Mouse (Mus musculus) adrenal gland, postnatal 36 days (tissue): ENCODE results near the gene Olfr1390. TPM values are rescaled to one million over a fixed set of nuclear protein-coding genes. Genes with fewer than 3 reads are reported as not detected.
"Not testable (repeated sequence)": the region's sequence is repeated elsewhere in the genome, so short reads cannot be mapped to it uniquely, and the experiment has no call there.

Experiments used
- DNase-seq, 2 experiments: peaks; one replicate each; pipeline ENCODE4 v3.0.0; 2021; ENCODE audit warnings: mixed read lengths in 1 of 2
- long read RNA-seq, 2 experiments: library from polyadenylated mRNA; stranded (forward); transcript quantifications; one replicate each; pipeline ENCODE4 v2.0.0; 2021; ENCODE audit warnings: borderline sequencing depth in 2 of 2
- total RNA-seq, 2 experiments: library from RNA; stranded (reverse); gene quantifications; 2 replicates each; pipeline ENCODE4 v1.2.3; 2021

Gene Olfr1390
- total RNA-seq, result not detected
- long read RNA-seq, experiment 1, result 0 reads
- long read RNA-seq, experiment 2, result 0 reads

DNA sequence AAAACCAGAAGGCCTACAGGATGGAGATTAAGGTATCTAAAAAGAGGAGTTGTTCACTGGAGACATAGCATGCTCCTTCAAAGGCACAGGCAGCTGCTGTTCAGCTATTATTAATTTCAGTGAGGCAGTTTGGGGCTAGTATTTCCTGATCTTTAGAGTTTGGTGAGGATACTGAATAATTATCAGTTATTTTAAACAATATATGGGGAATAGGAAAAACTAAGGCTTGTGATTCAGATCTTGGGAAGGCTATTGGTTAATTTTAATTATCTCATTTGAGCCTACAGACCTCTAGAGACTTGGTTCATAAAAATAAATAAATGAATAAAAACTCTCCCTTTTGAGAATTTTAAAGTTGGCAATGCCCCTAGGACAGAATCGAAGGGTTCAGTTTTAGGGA lies at the start of gene Olfr1390:
Gene Olfr1390 (plus strand): TSS at position 301 of the 400 bp plus-strand sequence.
- no peak for DNase-seq

DNA sequence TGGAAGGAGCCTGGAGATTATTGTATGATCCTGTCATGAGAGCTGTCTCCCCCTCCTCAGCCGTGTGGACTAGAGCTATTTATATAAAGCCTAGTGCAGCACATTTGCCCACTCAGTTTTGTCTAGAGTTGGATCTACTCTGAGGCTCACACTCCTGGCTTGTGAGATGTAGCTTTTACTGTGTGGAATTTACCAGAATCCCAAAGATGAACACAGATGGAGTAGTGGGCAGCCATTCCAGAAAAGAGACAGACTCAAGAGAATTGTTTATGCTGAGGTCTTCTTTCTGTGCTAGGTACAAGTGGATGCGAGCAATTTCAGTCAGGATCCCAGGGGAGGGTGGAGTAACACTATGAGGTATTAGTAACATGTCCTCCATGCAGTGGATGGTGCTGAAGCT lies 47.7 kb upstream of the Olfr1390 start:
- DNase-seq, result no peak

DNA sequence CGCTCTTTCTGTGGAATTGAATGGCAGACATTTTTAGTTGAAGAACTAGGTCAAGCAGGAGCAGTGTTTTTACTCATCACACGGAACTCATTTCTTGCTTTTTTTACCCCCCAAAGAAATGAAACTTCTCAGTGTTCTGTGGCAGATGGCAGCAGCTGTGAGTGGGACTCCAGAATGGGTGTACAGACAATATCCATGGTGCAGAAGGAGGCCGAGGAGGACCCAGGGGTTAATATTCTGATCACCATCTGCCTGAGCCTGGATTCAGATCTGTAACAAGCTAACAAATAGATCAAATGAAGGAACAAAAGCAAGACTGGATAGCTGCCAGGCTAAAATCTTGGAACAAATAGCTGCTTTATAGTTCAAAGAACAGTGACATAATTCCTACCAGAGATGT lies 42.2 kb upstream of the Olfr1390 start:
- DNase-seq, result no peak

DNA sequence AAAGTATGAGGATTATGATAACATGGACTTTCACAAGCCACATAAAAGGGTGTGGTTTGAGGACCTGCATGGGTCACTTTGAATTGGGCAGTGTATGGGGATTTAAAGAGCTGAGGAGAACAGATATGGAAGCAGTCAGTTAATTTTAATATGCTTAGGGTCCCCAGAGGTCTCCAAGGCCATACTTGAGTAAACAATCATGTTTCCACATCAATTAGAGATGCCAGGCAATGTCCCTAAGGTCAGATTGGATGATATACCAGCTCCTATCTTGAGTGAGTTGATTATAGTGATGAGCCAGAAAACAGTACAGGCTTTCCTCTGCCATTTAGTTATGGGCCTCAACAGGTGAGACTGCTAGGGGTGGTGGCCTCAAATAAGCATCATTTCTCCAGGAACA lies 30.5 kb upstream of the Olfr1390 start, which contains the start of gene Olfr10:
Gene Olfr10 (plus strand): TSS at position 301 of the 400 bp plus-strand sequence.
- DNase-seq, result no peak

DNA sequence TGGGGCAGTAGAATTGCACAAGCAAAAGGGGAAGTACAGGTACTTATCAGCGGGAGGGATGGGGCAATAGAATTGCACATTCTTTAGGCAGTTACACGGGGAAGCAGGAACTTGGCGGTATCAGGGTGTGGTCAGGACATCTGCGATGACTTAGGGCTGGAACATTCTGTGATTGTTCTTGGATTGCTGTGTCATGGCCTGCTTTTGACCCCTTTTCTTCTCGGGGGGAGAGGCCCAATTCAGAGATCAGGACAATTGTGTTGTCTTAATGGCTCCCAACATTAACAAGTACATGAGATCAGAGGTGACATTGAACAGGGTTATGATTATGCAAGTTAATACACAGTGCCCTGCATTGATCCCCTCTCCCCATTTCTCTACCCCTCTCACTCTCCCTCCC lies 26.4 kb upstream of the Olfr1390 start:
- not testable (repeated sequence) for DNase-seq

DNA sequence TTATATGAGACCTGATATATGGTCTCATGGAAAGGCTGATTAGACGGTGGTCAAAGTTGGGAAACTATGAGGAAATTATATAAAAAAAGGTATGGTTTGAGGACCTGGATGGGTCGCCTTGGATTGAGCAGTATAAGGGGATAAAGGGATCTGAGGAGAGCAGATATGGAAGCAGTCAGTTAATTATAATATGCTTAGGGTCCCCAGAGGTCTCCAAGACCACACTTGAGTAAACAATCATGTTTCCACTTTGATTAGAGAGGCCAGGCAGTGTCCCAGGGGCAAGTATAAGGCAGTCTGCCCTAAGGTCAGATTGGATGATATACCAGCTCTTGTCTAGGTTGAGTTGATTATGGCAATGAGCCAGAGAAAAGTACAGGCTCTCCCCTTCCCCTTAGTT lies 12.5 kb upstream of the Olfr1390 start, which contains the start of gene Olfr1391:
Gene Olfr1391 (plus strand): TSS at position 301 of the 400 bp plus-strand sequence.
- DNase-seq, result no peak

DNA sequence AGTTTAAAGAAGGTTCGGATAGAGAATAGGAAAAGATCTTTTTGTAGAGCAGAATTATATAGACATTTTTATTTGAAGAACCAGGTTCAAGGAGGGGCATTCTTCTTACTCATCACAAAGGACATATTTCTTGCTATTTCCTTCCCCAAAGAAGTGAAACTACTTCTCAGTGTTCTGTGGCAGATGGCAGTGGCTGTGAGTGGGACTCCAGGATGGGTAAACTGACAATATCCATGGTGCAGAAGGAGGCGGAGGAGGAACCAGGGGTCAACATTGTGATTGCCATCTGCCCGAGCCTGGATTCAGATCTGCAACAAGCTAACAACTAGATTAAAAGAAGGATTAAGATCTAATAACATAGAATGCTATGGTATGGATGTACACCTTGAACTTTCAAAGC lies 8.3 kb upstream of the Olfr1390 start:
- no peak for DNase-seq

DNA sequence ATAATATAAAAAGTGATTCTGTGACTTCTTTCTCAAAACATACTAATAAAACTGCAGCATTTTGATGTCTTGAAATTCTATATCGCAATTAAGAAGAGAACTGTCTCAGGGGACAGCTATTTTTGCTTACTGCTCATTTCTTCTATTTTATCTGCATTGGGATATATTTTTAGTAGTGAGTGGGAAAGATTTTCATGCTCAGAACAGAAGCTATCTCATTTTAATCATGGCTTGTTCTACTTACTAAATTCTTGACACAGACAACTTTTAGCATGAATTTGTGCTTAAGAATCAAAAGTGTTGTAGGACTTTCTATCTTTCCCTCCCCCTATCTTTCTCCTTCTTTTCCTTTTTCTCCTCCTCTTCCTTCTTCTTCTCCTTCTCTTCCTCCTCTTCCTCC lies 5.3 kb upstream of the Olfr1390 start:
- no peak for DNase-seq

DNA sequence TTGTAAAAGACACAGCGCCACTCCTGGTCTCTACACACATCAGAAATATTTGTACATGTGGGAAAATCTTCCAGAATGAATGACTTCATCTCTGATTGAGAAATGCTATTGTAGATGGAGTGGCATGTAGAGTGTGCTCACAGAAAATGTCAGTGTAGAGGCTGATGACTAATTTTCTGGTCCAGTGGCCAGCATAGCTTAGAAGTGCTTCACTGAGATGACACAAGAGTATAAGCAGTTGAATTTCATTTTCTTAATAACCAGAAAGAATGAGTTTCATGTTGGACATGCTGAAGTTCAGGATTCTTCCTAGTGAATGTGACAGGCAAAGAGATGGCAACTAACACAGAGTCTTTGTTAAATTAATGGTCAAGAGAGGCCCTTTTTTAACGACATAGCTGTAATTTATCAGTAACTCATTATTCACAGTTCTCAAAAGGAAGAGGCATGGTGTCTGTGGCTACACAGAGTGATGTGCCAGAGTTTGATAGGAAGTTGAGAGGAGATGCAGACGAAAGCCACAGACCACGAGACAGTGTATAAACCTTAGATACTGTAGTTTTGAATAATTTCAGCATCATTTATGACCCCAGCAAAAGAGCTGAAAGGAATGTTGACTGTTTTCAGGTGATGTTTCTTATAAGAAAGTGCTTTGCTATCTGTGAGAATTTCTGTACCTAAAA lies 2.3 kb downstream of the Olfr1390 start:
- peak in 1 of 2 experiments; percentile 10 for DNase-seq

DNA sequence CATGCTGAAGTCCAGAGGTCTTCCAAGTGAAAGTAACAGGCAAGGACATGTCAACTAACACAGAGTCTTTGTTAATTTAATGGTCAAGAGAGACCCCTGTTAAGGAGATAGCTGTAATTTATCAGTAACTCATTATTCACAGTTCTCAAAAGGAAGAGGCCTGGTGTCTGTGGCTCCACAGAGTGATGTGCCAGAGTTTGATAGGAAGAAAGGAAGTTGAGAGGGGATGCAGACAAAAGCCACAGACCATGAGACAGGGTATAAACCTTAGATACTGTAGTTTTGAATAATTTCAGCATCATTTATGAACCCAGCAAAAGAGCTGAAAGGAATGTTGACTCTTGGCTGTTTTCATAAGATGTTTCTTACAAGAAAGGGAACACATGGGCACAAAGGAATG lies 48.1 kb downstream of the Olfr1390 start:
- no peak for DNase-seq

DNA sequence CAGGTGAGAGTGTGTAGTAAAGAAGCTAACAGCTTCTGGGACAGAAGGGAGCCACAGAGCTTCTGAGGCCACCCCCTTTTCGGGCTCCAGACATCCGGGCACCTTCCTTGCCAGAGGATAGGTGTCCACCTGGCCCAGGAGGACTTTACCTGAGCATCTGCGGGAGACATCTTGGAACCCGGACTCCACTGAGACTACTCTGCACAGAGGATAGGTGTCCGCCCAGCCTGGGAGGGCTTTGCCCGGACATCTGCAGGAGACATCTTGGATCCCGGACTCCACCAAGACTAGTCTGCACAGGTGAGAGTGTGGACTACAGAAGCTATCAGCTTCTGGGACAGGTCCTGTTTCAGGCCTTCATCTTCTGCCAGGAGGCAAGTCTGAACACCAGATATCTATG lies 51.1 kb downstream of the Olfr1390 start:
- DNase-seq, result not testable (repeated sequence)

Other genes with a start within 250 kb of the Olfr1390 start
- gene Olfr1396, start 220.3 kb upstream of the Olfr1390 start, total RNA-seq, result 1 to 10 TPM; 1.1 to 2.1 TPM
- not detected for gene Olfr1395, start 192.9 kb upstream of the Olfr1390 start, total RNA-seq
- not detected for gene Olfr1394, start 180.8 kb upstream of the Olfr1390 start, total RNA-seq
- gene Btnl9, start 148.0 kb upstream of the Olfr1390 start, total RNA-seq, result 10 to 100 TPM; 20.0 to 48.6 TPM
- 10 to 100 TPM; 29.7 to 33.3 TPM for gene Zfp62, start 131.9 kb upstream of the Olfr1390 start, total RNA-seq
- 100 to 1,000 TPM; 113 to 135 TPM for gene Mgat1, start 91.0 kb upstream of the Olfr1390 start, total RNA-seq
- not detected for gene Olfr1393, start 56.9 kb upstream of the Olfr1390 start, total RNA-seq
- gene Olfr1392, start 49.9 kb upstream of the Olfr1390 start, total RNA-seq, result not detected
- gene Olfr10, start 30.4 kb upstream of the Olfr1390 start, total RNA-seq, result not detected
- not detected for gene Olfr1391, start 12.4 kb upstream of the Olfr1390 start, total RNA-seq
- gene Olfr1389, start 87.9 kb downstream of the Olfr1390 start, total RNA-seq, result not detected
- gene Olfr1388, start 101.4 kb downstream of the Olfr1390 start, total RNA-seq, result under 1 TPM in 1 of 2 experiments, not detected in 1; 0.13 TPM
- not detected for gene Olfr1387, start 120.2 kb downstream of the Olfr1390 start, total RNA-seq
- not detected for gene Olfr1386, start 129.9 kb downstream of the Olfr1390 start, total RNA-seq
- gene Olfr1385, start 153.9 kb downstream of the Olfr1390 start, total RNA-seq, result not detected
- gene Olfr1384, start 171.5 kb downstream of the Olfr1390 start, total RNA-seq, result under 1 TPM in 1 of 2 experiments, not detected in 1; 0.60 TPM
- gene Olfr1383, start 184.5 kb downstream of the Olfr1390 start, total RNA-seq, result under 1 TPM in 1 of 2 experiments, not detected in 1; 0.76 TPM
- not detected for gene Olfr1382, start 193.1 kb downstream of the Olfr1390 start, total RNA-seq
- gene Olfr1381, start 208.3 kb downstream of the Olfr1390 start, total RNA-seq, result not detected
- gene Olfr1380, start 221.7 kb downstream of the Olfr1390 start, total RNA-seq, result not detected